Mouse (Mus musculus) CH12.LX (cell line): Measurements from ENCODE around the gene Usp7. TPM values are rescaled to one million over a fixed set of nuclear protein-coding genes. Genes with fewer than 3 reads are reported as not detected.

Experiments used
- DNase-seq: peaks from one replicate; pipeline ENCODE4 v3.0.0-alpha.2; 2013; ENCODE audit errors: extremely low read depth
- H3K27ac ChIP-seq: 2 replicates; pipeline ENCODE4 v1.5.1; 2012; ENCODE audit warnings: low read depth, mild to moderate bottlenecking, control low read depth, moderate library complexity; ENCODE audit not compliant: insufficient read depth
- H3K27me3 ChIP-seq: replicated peaks from 2 replicates; pipeline ENCODE3; 2012; ENCODE audit warnings: inconsistent platforms
- H3K36me3 ChIP-seq, 2 experiments: replicated peaks in 1 of 2; 2 replicates each; pipeline versions ENCODE3 to v1.6.1; 2012; ENCODE audit warnings: inconsistent platforms in 1 of 2, low read length in 1 of 2, mild to moderate bottlenecking in 1 of 2, mixed read lengths in 1 of 2, moderate library complexity in 1 of 2; ENCODE audit not compliant: control insufficient read depth in 1 of 2, insufficient read depth in 1 of 2
- H3K4me1 ChIP-seq, 2 experiments: 2 replicates each; pipeline ENCODE4 v1.6.1; 2012; ENCODE audit warnings: inconsistent platforms in 1 of 2, moderate library complexity in 1 of 2; ENCODE audit not compliant: insufficient read depth in 2 of 2, control insufficient read depth in 1 of 2
- H3K4me2 ChIP-seq: 2 replicates; pipeline ENCODE4 v1.6.1; 2012; ENCODE audit warnings: low read depth, mild to moderate bottlenecking, control low read depth; ENCODE audit not compliant: poor library complexity, insufficient read depth, severe bottlenecking
- H3K4me3 ChIP-seq, 3 experiments: fragments of 150-350 bp in 1 of 3; sonication (generic) in 1 of 3; replicated peaks in 1 of 3; 2 replicates each; pipeline versions ENCODE3 to v1.5.1; 2011 to 2012; ENCODE audit warnings: low read depth in 2 of 3, low read length in 2 of 3, mild to moderate bottlenecking in 2 of 3, moderate library complexity in 2 of 3, control low read depth in 1 of 3, improper control_type of control experiment in 1 of 3, inconsistent platforms in 1 of 3, mixed read lengths in 1 of 3; ENCODE audit not compliant: poor library complexity in 1 of 3
- H3K79me2 ChIP-seq: replicated peaks from 2 replicates; pipeline ENCODE4 v1.6.1; 2012; ENCODE audit warnings: mild to moderate bottlenecking, moderate library complexity; ENCODE audit not compliant: control insufficient read depth, poor library complexity, insufficient read depth, severe bottlenecking; ENCODE audit errors: extremely low read depth
- H3K9ac ChIP-seq: 2 replicates; pipeline ENCODE4 v1.6.1; 2012; ENCODE audit warnings: low read depth, mild to moderate bottlenecking, control low read depth, moderate library complexity; ENCODE audit not compliant: insufficient read depth
- H3K9me3 ChIP-seq: replicated peaks from 2 replicates; pipeline ENCODE3; 2012; ENCODE audit warnings: low read length, inconsistent platforms, mixed read lengths
- BHLHE40 ChIP-seq: IDR thresholded peaks from 2 replicates; pipeline ENCODE4 v1.6.1; 2011; ENCODE audit warnings: mild to moderate bottlenecking, low read depth, low read length, improper control_type of control experiment
- CHD1 ChIP-seq: IDR thresholded peaks from 2 replicates; pipeline ENCODE4 v1.6.1; 2012; ENCODE audit warnings: low read depth, low read length, improper control_type of control experiment, inconsistent platforms
- CHD2 ChIP-seq: IDR thresholded peaks from 2 replicates; pipeline ENCODE4 v1.6.1; 2011; ENCODE audit warnings: low read length, improper control_type of control experiment
- CTCF ChIP-seq, 2 experiments: IDR thresholded peaks in 1 of 2; conservative IDR thresholded peaks in 1 of 2; 2 replicates each; pipeline ENCODE4 v1.5.1; 2011 to 2012; ENCODE audit warnings: low read depth in 2 of 2, low read length in 2 of 2, improper control_type of control experiment in 1 of 2, inconsistent platforms in 1 of 2, mild to moderate bottlenecking in 1 of 2, moderate library complexity in 1 of 2
- E2F4 ChIP-seq: IDR thresholded peaks from 2 replicates; pipeline ENCODE4 v1.6.1; 2011; ENCODE audit warnings: low read depth, low read length, improper control_type of control experiment; ENCODE audit not compliant: insufficient replicate concordance
- ELF1 ChIP-seq: IDR thresholded peaks from 2 replicates; pipeline ENCODE4 v1.6.1; 2014; ENCODE audit warnings: low read depth, mild to moderate bottlenecking, inconsistent platforms, low read length, improper control_type of control experiment
- EP300 ChIP-seq: IDR thresholded peaks from 2 replicates; pipeline ENCODE4 v1.6.1; 2011; ENCODE audit warnings: low read length, improper control_type of control experiment
- ETS1 ChIP-seq: conservative IDR thresholded peaks from 2 replicates; pipeline ENCODE4 v1.6.1; 2012; ENCODE audit warnings: low read depth, mild to moderate bottlenecking, inconsistent platforms, low read length, improper control_type of control experiment, moderate library complexity
- GABPA ChIP-seq: IDR thresholded peaks from 2 replicates; pipeline ENCODE4 v1.6.1; 2012; ENCODE audit warnings: low read depth, low read length, improper control_type of control experiment, inconsistent platforms; ENCODE audit not compliant: insufficient replicate concordance
- HCFC1 ChIP-seq: IDR thresholded peaks from 2 replicates; pipeline ENCODE4 v1.6.1; 2012; ENCODE audit warnings: low read depth, mild to moderate bottlenecking, inconsistent platforms, low read length, improper control_type of control experiment
- IRF4 ChIP-seq: IDR thresholded peaks from 2 replicates; pipeline ENCODE4 v1.6.1; 2014; ENCODE audit warnings: low read depth, mild to moderate bottlenecking, inconsistent platforms, low read length, improper control_type of control experiment
- JUN ChIP-seq: IDR thresholded peaks from 2 replicates; pipeline ENCODE4 v1.6.1; 2011; ENCODE audit warnings: low read depth, mild to moderate bottlenecking, low read length, improper control_type of control experiment, moderate library complexity; ENCODE audit not compliant: insufficient read depth
- JUND ChIP-seq: conservative IDR thresholded peaks from 2 replicates; pipeline ENCODE4 v1.6.1; 2011; ENCODE audit warnings: low read depth, low read length, improper control_type of control experiment
- KAT2A ChIP-seq: IDR thresholded peaks from 2 replicates; pipeline ENCODE4 v1.6.1; 2012; ENCODE audit warnings: low read length, improper control_type of control experiment, inconsistent platforms; ENCODE audit not compliant: insufficient replicate concordance
- MAFK ChIP-seq: IDR thresholded peaks from 2 replicates; pipeline ENCODE4 v1.6.1; 2011; ENCODE audit warnings: low read length, improper control_type of control experiment; ENCODE audit not compliant: insufficient replicate concordance
- MAX ChIP-seq: IDR thresholded peaks from 2 replicates; pipeline ENCODE4 v1.6.1; 2011; ENCODE audit warnings: low read length, improper control_type of control experiment
- MAZ ChIP-seq: IDR thresholded peaks from 2 replicates; pipeline ENCODE4 v1.6.1; 2012; ENCODE audit warnings: low read depth, mild to moderate bottlenecking, inconsistent platforms, low read length, improper control_type of control experiment, moderate library complexity
- MEF2A ChIP-seq: IDR thresholded peaks from 2 replicates; pipeline ENCODE4 v1.6.1; 2014; ENCODE audit warnings: low read depth, mild to moderate bottlenecking, inconsistent platforms, low read length, improper control_type of control experiment, borderline replicate concordance
- MXI1 ChIP-seq: IDR thresholded peaks from 2 replicates; pipeline ENCODE4 v1.6.1; 2011; ENCODE audit warnings: mild to moderate bottlenecking, low read depth, low read length, improper control_type of control experiment
- MYC ChIP-seq: IDR thresholded peaks from 2 replicates; pipeline ENCODE4 v1.6.1; 2011; ENCODE audit warnings: low read depth, mild to moderate bottlenecking, improper control_type of control experiment, low read length
- NELFE ChIP-seq: IDR thresholded peaks from 2 replicates; pipeline ENCODE4 v1.6.1; 2011; ENCODE audit warnings: low read depth, low read length, improper control_type of control experiment
- NRF1 ChIP-seq: IDR thresholded peaks from 2 replicates; pipeline ENCODE4 v1.6.1; 2014; ENCODE audit warnings: low read depth, mild to moderate bottlenecking, inconsistent platforms, low read length, improper control_type of control experiment, moderate library complexity
- PAX5 ChIP-seq: IDR thresholded peaks from 2 replicates; pipeline ENCODE4 v1.6.1; 2012; ENCODE audit warnings: low read length, inconsistent platforms, mixed read lengths
- POLR2A ChIP-seq: IDR thresholded peaks from 2 replicates; pipeline ENCODE4 v1.6.1; 2011; ENCODE audit warnings: low read depth, mild to moderate bottlenecking, improper control_type of control experiment, low read length
- POLR2AphosphoS2 ChIP-seq: IDR thresholded peaks from 2 replicates; pipeline ENCODE4 v1.6.1; 2011; ENCODE audit warnings: low read depth, low read length, improper control_type of control experiment
- RAD21 ChIP-seq: IDR thresholded peaks from 2 replicates; pipeline ENCODE4 v1.6.1; 2011; ENCODE audit warnings: low read depth, mild to moderate bottlenecking, low read length, improper control_type of control experiment, moderate library complexity
- RCOR1 ChIP-seq: conservative IDR thresholded peaks from 2 replicates; pipeline ENCODE4 v1.6.1; 2012; ENCODE audit warnings: low read depth, mild to moderate bottlenecking, inconsistent platforms, low read length, improper control_type of control experiment
- SIN3A ChIP-seq: IDR thresholded peaks from 2 replicates; pipeline ENCODE4 v1.6.1; 2012; ENCODE audit warnings: low read length, improper control_type of control experiment, inconsistent platforms
- SMC3 ChIP-seq: IDR thresholded peaks from 2 replicates; pipeline ENCODE4 v1.6.1; 2011; ENCODE audit warnings: low read depth, low read length, improper control_type of control experiment
- TBP ChIP-seq: conservative IDR thresholded peaks from 2 replicates; pipeline ENCODE4 v1.6.1; 2011; ENCODE audit warnings: low read depth, low read length, improper control_type of control experiment
- TCF12 ChIP-seq: IDR thresholded peaks from 2 replicates; pipeline ENCODE4 v1.6.1; 2014; ENCODE audit warnings: low read depth, mild to moderate bottlenecking, inconsistent platforms, low read length, improper control_type of control experiment
- UBTF ChIP-seq: IDR thresholded peaks from 2 replicates; pipeline ENCODE4 v1.6.1; 2012; ENCODE audit warnings: low read depth, mild to moderate bottlenecking, inconsistent platforms, low read length, improper control_type of control experiment, moderate library complexity
- USF1 ChIP-seq: IDR thresholded peaks from 2 replicates; pipeline ENCODE4 v1.6.1; 2014; ENCODE audit warnings: low read depth, mild to moderate bottlenecking, inconsistent platforms, low read length, improper control_type of control experiment
- USF2 ChIP-seq: conservative IDR thresholded peaks from 2 replicates; pipeline ENCODE4 v1.6.1; 2011; ENCODE audit warnings: low read depth, low read length, improper control_type of control experiment
- ZC3H11A ChIP-seq: IDR thresholded peaks from 2 replicates; pipeline ENCODE4 v1.6.1; 2012; ENCODE audit warnings: low read depth, mild to moderate bottlenecking, inconsistent platforms, low read length, improper control_type of control experiment
- ZKSCAN1 ChIP-seq: IDR thresholded peaks from 2 replicates; pipeline ENCODE4 v1.6.1; 2012; ENCODE audit warnings: low read depth, inconsistent platforms, low read length, improper control_type of control experiment, borderline replicate concordance
- ZMIZ1 ChIP-seq: IDR thresholded peaks from 2 replicates; pipeline ENCODE4 v1.6.1; 2012; ENCODE audit warnings: low read depth, mild to moderate bottlenecking, inconsistent platforms, low read length, improper control_type of control experiment
- ZNF384 ChIP-seq: IDR thresholded peaks from 2 replicates; pipeline ENCODE4 v1.6.1; 2012; ENCODE audit warnings: low read depth, low read length, improper control_type of control experiment, inconsistent platforms
- dilution Hi-C: fragments of 300-500 bp; cut with MboI; formaldehyde crosslinking; loops from 2 replicates; pipeline ENCODE4 v1.14.3; 2020; ENCODE audit warnings: low sequenced_read_pairs; ENCODE audit not compliant: extremely low pct_unique_long_range_greater_than_20kb, extremely low pct_ligation_motif_present
- in situ Hi-C: fragments of 300-500 bp; cut with MboI; formaldehyde crosslinking; loops from 3 replicates; pipeline ENCODE4 v1.14.3; 2019; ENCODE audit warnings: low sequenced_read_pairs, low pct_ligation_motif_present, low pct_unique_long_range_greater_than_20kb, mixed read lengths
- polyA plus RNA-seq: library from polyadenylated mRNA; unstranded; fragments of >175 nt; gene quantifications from 2 replicates; pipeline ENCODE4 v1.2.1, GENCODE M21; 2012; ENCODE audit warnings: low read depth; ENCODE audit not compliant: insufficient read length
- total RNA-seq, 2 experiments: library from RNA; depleted of rRNA; stranded (reverse); fragments of 300-350 nt in 1 of 2; fragments of >200 nt in 1 of 2; gene quantifications; 2 replicates each; pipeline ENCODE4 v1.2.3; 2012 to 2014

Gene Usp7
- total and polyA plus RNA-seq, 3 experiments = 113 to 169 (median 143) TPM

GRCm38 (mm10) chr16:8686121-8686870, 105.8 kb downstream of the Usp7 start:
- Histone ChIP-seq H3K27me3 (no peaks in the 10 kb centered on the region), H3K79me2 (no peaks in the 10 kb centered on the region), H3K36me3 (peaks cover 35 to 83% of the 10 kb centered on the region in 2 experiments), H3K9me3 (no peaks in the 10 kb centered on the region), H3K27ac (no peak overlapping the region), H3K4me2 (no peak overlapping the region), H3K4me3 (no peak overlapping the region), H3K4me1 (no peaks in the 10 kb centered on the region), H3K9ac (no peak overlapping the region)
- TF ChIP-seq ZC3H11A (peak; percentile 50), NELFE (peak; percentile 18; the same call in 1 of the 2 replicates), CHD2 (no peak), MAZ (no peak), ZNF384 (no peak), NRF1 (0 out of 2 replicates have a peak, but pooled peaks have one; percentile 14), MEF2A (no peak), RAD21 (peak; percentile 96), JUND (no peak), JUN (no peak), ZKSCAN1 (no peak), HCFC1 (no peak), IRF4 (peak; percentile 15; the same call in 1 of the 2 replicates), ZMIZ1 (peak; percentile 45), UBTF (no peak), ELF1 (no peak), MYC (no peak), SMC3 (peak; percentile 85), EP300 (no peak), CHD1 (0 out of 2 replicates have a peak, but pooled peaks have one; percentile 38), MAX (no peak), ETS1 (no peak), RCOR1 (no peak), SIN3A (no peak), BHLHE40 (peak; percentile 45; the same call in 1 of the 2 replicates), E2F4 (no peak), CTCF (conservative IDR thresholded peaks at IDR 0.05 in 1 of 2, IDR thresholded peaks at IDR 0.05 in 1 of 2; ENCODE audit: low read depth in 2 of 2, low read length in 2 of 2) (peak; percentile 97 to 99), PAX5 (no peak), GABPA (no peak), USF2 (no peak), MAFK (no peak), KAT2A (no peak), MXI1 (no peak), TCF12 (no peak), POLR2AphosphoS2 (peak; percentile 64; the same call in 1 of the 2 replicates), TBP (no peak), USF1 (no peak), POLR2A (0 out of 2 replicates have a peak, but pooled peaks have one; percentile 13)
- in situ Hi-C loops (loop anchor here (5.0 kb wide), 2 partner anchors 81 to 181 kb away; no protein-coding TSS in a partner anchor), dilution Hi-C loops (no loop called here)
- peak; percentile 85 for DNase-seq
